Mouse (Mus musculus): ENCODE results near the gene Pabpc5. TPM values are rescaled to one million over a fixed set of nuclear protein-coding genes. Genes with fewer than 3 reads are reported as not detected.

Pabpc5 gene
- not detected for polyA plus RNA-seq (2017; shearing (Covaris generic))

DNA sequence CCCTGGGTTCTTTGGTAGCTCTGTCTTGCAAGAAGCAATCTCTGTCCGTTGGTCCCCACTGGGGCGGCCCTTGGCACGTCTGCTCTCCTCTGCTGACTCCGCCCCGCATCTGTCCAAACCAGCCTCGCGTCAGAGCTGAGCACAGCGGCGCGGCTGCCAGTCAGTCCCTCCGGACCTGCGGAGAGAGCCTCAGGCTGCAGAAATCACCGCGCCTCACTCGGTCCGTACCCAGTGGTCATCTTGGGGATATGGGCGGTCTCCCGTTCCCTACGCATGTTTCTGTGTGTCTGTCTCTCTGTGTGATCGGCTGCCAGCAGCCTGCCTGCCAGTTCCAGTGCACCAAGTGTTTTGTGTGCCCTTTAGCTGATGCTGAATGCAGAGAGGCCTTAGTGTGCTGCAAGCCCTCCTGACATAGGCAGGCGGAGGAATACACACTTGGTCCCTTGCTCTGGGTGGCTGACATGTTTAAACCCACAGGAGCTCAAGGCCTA is at the start of gene Pabpc5:
Pabpc5 (plus strand) TSS at position 116 of the 491 bp plus-strand sequence.

All from naive thymus-derived CD4-positive, alpha-beta T cell, adult 5 months (primary cell).